Mouse (Mus musculus) cerebellum, adult 9-11 months (tissue): Measurements from ENCODE around the gene Hoxa13.

Experiments
- DNase-seq: peaks from one replicate; pipeline ENCODE4 v3.0.0; 2022

The Hoxa13 gene

GRCm38 (mm10) chr6:52234428-52235140 is 26.1 kb downstream of the Hoxa13 start:
- no peak for DNase-seq

- no peak for DNase-seq
These were observed 26.9 kb downstream of the Hoxa13 start for GRCm38 (mm10) chr6:52233546-52234427.

DNA sequence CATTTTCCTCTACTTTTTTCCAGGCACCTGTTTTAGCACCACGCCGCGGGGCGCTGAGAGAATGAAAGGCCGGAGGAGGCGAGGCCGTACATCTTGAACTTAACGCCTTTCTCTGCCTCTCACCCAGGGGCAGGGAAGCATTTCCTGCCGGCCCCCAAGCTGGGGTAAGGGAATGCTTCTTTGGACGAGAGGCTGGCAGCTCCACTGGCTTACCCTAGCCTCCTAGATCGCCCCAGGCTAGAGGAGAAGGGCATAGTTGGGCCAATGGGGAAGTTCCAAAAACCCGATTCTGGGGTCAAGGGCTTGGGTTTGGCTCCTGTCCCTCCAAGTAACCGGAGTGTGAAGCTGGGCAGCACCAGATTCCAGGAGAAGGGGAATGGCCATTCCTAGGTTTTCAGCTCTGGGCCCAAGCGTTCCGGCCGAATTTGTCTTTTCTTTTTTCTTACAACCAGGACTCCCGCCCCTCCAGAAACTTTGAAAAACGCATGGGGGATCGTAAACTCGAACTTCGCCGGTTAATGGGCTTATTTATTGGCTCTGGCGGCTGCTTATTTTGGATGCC is 27.6 kb downstream of the Hoxa13 start:
- no peak for DNase-seq

- no peak for DNase-seq
These were observed 28.1 kb downstream of the Hoxa13 start for GRCm38 (mm10) chr6:52232568-52232965.

DNA sequence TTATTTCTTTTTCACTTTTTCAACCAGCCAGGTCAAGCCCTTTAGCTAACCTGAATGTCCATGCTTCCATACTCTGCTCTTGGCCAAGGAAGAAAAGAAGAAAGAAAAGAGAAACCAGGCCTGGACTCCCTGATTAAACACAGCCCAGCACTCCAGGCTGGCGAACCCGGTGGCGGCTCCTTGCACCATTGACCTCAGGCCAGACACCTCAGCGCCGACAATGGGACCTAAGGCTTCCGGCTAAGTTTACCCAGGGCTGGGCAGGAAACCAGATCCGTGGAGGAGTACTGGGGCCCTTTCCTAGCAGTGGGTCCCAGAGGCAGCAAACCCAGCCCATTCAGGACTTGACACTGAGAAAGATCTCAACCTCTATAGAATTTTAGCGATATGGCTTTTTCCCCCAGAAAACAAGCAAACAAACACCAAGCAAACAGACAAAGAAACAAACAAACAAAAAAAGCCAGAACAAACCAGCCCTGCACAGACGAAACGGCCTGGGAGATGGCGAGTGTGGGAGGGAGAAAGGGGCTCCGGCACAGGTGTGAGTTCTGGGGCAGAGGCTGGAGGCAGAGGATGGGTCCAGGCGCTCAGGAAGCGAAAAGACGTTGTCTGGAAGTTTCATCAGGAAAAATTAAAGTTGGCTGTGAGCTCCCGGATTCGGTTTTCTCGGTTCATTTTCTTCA is 28.7 kb downstream of the Hoxa13 start:
- no peak for DNase-seq

GRCm38 (mm10) chr6:52230516-52231165 is 30.0 kb downstream of the Hoxa13 start, which contains the start of gene Hoxa9:
Gene Hoxa9, minus strand, starts transcription at chr6:52231089.
- no peak for DNase-seq

DNA sequence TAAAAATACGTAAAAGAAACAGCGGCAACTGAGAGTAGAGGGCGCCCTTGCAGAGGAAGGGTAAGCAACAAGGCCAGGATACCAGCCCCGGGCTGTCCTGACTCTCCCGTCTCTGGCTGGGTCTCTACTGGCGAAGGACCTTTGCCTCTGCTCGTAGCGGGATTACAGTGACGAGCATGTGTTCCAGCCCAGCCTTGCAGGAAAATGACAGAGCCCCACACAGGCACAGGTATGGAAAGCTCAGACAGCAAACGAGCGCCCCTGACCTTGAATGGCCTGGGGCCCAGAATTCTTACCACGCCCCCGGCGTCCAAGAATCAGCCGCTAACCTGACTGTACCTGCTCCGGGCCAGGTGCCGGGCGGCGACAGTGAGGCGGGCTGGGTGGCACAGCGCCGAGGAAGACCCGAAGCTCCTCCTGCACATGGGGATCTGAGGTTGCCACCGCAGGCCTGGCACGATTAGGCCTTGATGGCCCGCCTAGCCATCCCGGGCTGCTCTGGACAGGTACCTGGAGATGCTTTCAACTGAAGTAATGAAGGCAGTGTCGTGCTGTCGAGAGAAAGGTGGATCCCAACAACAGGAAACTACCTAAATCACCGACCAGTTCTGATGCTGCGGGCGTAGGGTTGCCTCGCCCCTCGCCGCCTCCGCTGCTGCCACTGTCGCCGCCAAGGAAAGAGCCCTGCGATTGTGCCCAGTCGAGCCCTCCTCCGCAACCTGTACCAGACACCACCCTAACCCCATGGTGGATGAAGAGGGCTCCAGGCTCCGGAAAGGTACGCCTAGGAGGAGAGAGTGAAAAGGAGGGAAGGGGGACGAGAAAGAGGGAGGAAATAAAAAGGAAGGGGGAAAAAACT is 30.9 kb downstream of the Hoxa13 start:
- DNase-seq = no peak

GRCm38 (mm10) chr6:52228475-52229465 is 31.9 kb downstream of the Hoxa13 start:
- no peak for DNase-seq

- no peak for DNase-seq
These were observed 33.0 kb downstream of the Hoxa13 start for GRCm38 (mm10) chr6:52227470-52228222.

DNA sequence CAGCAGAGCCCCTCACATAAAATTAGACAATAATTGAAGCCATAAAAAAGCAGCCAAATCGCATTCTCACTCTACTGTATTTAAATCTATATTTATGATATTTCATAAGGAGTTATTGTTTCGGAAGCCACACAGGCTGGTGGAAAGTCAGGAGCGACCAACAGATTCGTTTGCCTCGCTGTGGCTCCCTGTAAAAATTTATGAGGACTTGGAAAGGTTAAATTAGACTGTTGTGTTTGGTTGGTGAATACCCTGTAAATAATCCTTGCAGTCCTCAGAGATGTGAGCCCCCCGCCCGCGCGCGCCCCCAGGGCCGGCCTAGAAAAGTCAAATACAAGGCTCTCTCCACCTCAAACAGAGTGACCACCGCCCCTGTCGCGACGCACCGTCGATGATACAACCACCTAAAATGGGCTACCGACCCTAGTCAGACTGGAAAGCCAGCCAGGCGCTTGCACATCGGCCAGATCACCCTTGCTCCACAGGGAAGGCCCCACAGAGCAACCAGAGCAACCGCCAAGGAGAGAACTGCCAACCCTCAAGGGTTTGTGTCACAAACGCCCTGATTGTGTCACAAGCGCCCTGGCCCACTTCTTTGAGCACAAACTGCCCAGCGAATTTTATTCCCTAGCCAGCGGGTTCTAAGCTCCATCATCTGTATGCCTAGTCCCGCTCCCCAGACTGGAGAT is 34.0 kb downstream of the Hoxa13 start:
- DNase-seq = no peak

DNA sequence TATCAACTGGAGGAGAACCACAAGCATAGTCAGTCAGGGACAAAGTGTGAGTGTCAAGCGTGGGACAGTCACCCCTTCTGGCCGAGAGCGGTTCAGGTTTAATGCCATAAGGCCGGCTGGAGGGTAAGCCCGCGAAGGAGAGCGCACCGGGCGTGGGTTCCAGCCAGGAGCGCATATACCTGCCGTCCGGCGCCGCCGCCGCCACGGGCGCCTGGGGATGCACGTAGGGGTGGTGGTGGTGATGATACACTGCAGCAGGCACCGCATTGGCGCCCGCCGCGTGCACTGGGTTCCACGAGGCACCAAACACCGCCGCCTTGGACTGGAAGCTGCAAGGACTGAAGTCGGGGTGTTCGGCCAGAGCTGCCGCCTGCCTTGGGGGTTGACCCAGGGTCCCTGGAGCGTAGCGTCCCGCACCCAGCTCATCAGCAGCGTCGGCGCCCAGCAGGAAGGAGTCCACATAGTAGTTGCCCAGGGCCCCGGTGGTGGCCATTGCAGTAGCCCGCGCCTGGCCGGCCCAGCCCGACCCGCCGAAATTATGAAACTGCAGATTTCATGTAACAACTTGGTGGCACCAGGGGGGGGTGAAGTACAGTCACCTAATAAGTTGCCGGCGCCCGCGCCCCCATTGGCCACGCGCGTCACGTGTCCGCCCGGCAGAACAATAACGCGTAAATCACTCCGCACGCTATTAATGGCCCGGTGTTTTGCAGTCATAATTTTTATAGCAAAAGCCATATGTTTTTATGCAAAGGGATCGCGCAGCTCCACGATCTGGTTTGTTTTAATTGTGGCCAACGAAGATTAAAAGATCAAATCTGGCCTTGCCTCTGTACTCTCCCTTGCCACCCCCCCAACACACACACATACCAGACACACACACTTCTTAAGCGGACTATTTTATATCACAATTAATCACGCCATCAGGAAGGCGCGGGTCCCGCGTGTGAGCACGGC is 34.8 kb downstream of the Hoxa13 start:
- DNase-seq = no peak

- DNase-seq = no peak
These were observed 35.6 kb downstream of the Hoxa13 start for GRCm38 (mm10) chr6:52224895-52225611.

- no peak for DNase-seq
These were observed 36.5 kb downstream of the Hoxa13 start for GRCm38 (mm10) chr6:52223939-52224760.

GRCm38 (mm10) chr6:52222729-52223128 is 38.0 kb downstream of the Hoxa13 start:
- no peak for DNase-seq

DNA sequence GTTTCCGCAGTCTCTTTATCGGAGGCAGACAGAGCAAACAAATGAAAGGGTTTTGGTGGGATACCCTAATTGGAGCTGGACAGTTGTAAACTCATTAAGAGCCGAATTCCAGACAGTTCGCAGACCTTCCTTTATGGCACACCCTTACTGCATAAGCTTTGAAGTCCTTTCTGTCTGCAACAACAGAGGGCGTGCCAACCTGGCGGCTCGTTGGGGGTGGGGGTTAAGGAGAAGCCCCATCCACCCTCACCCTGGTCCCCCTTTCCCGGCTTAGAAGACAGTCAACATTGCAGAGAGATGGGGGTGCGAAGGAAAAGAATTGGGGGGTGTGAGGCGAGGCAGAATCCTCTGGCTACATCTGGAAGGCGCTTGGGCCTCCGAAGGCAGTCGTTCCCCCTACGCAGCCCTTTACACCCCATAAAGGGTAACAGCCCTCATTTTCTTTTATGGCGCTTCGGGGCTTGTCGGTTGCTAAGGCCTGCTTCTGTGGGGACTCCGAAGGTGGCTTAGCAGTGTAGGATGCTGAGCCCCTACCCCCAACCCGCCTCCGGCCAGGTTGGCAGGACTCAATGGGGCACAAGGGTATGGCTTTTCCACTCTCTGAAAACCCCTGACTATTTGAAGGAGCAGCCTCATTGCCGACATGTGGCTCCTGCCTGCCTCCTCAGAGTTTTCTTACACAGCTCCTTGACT is 38.5 kb downstream of the Hoxa13 start:
- DNase-seq = no peak
